Mouse (Mus musculus) CH12.LX (cell line): ENCODE data around the gene Gm7138. TPM values are rescaled to one million over a fixed set of nuclear protein-coding genes. Genes with fewer than 3 reads are reported as not detected.

ENCODE experiments used
- DNase-seq: peaks from one replicate; pipeline ENCODE4 v3.0.0-alpha.2; 2013; ENCODE audit errors: extremely low read depth
- H3K27ac ChIP-seq: 2 replicates; pipeline ENCODE4 v1.5.1; 2012; ENCODE audit warnings: low read depth, mild to moderate bottlenecking, control low read depth, moderate library complexity; ENCODE audit not compliant: insufficient read depth
- H3K27me3 ChIP-seq: replicated peaks from 2 replicates; pipeline ENCODE3; 2012; ENCODE audit warnings: inconsistent platforms
- H3K36me3 ChIP-seq, 2 experiments: replicated peaks in 1 of 2; 2 replicates each; pipeline versions ENCODE3 to v1.6.1; 2012; ENCODE audit warnings: inconsistent platforms in 1 of 2, low read length in 1 of 2, mild to moderate bottlenecking in 1 of 2, mixed read lengths in 1 of 2, moderate library complexity in 1 of 2; ENCODE audit not compliant: control insufficient read depth in 1 of 2, insufficient read depth in 1 of 2
- H3K4me1 ChIP-seq, 2 experiments: 2 replicates each; pipeline ENCODE4 v1.6.1; 2012; ENCODE audit warnings: inconsistent platforms in 1 of 2, moderate library complexity in 1 of 2; ENCODE audit not compliant: insufficient read depth in 2 of 2, control insufficient read depth in 1 of 2
- H3K4me2 ChIP-seq: 2 replicates; pipeline ENCODE4 v1.6.1; 2012; ENCODE audit warnings: low read depth, mild to moderate bottlenecking, control low read depth; ENCODE audit not compliant: poor library complexity, insufficient read depth, severe bottlenecking
- H3K4me3 ChIP-seq, 3 experiments: fragments of 150-350 bp in 1 of 3; sonication (generic) in 1 of 3; replicated peaks in 1 of 3; 2 replicates each; pipeline versions ENCODE3 to v1.5.1; 2011 to 2012; ENCODE audit warnings: low read depth in 2 of 3, low read length in 2 of 3, mild to moderate bottlenecking in 2 of 3, moderate library complexity in 2 of 3, control low read depth in 1 of 3, improper control_type of control experiment in 1 of 3, inconsistent platforms in 1 of 3, mixed read lengths in 1 of 3; ENCODE audit not compliant: poor library complexity in 1 of 3
- H3K79me2 ChIP-seq: replicated peaks from 2 replicates; pipeline ENCODE4 v1.6.1; 2012; ENCODE audit warnings: mild to moderate bottlenecking, moderate library complexity; ENCODE audit not compliant: control insufficient read depth, poor library complexity, insufficient read depth, severe bottlenecking; ENCODE audit errors: extremely low read depth
- H3K9ac ChIP-seq: 2 replicates; pipeline ENCODE4 v1.6.1; 2012; ENCODE audit warnings: low read depth, mild to moderate bottlenecking, control low read depth, moderate library complexity; ENCODE audit not compliant: insufficient read depth
- H3K9me3 ChIP-seq: replicated peaks from 2 replicates; pipeline ENCODE3; 2012; ENCODE audit warnings: low read length, inconsistent platforms, mixed read lengths
- BHLHE40 ChIP-seq: IDR thresholded peaks from 2 replicates; pipeline ENCODE4 v1.6.1; 2011; ENCODE audit warnings: mild to moderate bottlenecking, low read depth, low read length, improper control_type of control experiment
- CHD1 ChIP-seq: IDR thresholded peaks from 2 replicates; pipeline ENCODE4 v1.6.1; 2012; ENCODE audit warnings: low read depth, low read length, improper control_type of control experiment, inconsistent platforms
- CHD2 ChIP-seq: IDR thresholded peaks from 2 replicates; pipeline ENCODE4 v1.6.1; 2011; ENCODE audit warnings: low read length, improper control_type of control experiment
- CTCF ChIP-seq, 2 experiments: IDR thresholded peaks in 1 of 2; conservative IDR thresholded peaks in 1 of 2; 2 replicates each; pipeline ENCODE4 v1.5.1; 2011 to 2012; ENCODE audit warnings: low read depth in 2 of 2, low read length in 2 of 2, improper control_type of control experiment in 1 of 2, inconsistent platforms in 1 of 2, mild to moderate bottlenecking in 1 of 2, moderate library complexity in 1 of 2
- GABPA ChIP-seq: IDR thresholded peaks from 2 replicates; pipeline ENCODE4 v1.6.1; 2012; ENCODE audit warnings: low read depth, low read length, improper control_type of control experiment, inconsistent platforms; ENCODE audit not compliant: insufficient replicate concordance
- HCFC1 ChIP-seq: IDR thresholded peaks from 2 replicates; pipeline ENCODE4 v1.6.1; 2012; ENCODE audit warnings: low read depth, mild to moderate bottlenecking, inconsistent platforms, low read length, improper control_type of control experiment
- IRF4 ChIP-seq: IDR thresholded peaks from 2 replicates; pipeline ENCODE4 v1.6.1; 2014; ENCODE audit warnings: low read depth, mild to moderate bottlenecking, inconsistent platforms, low read length, improper control_type of control experiment
- KAT2A ChIP-seq: IDR thresholded peaks from 2 replicates; pipeline ENCODE4 v1.6.1; 2012; ENCODE audit warnings: low read length, improper control_type of control experiment, inconsistent platforms; ENCODE audit not compliant: insufficient replicate concordance
- MAFK ChIP-seq: IDR thresholded peaks from 2 replicates; pipeline ENCODE4 v1.6.1; 2011; ENCODE audit warnings: low read length, improper control_type of control experiment; ENCODE audit not compliant: insufficient replicate concordance
- MAX ChIP-seq: IDR thresholded peaks from 2 replicates; pipeline ENCODE4 v1.6.1; 2011; ENCODE audit warnings: low read length, improper control_type of control experiment
- MAZ ChIP-seq: IDR thresholded peaks from 2 replicates; pipeline ENCODE4 v1.6.1; 2012; ENCODE audit warnings: low read depth, mild to moderate bottlenecking, inconsistent platforms, low read length, improper control_type of control experiment, moderate library complexity
- MEF2A ChIP-seq: IDR thresholded peaks from 2 replicates; pipeline ENCODE4 v1.6.1; 2014; ENCODE audit warnings: low read depth, mild to moderate bottlenecking, inconsistent platforms, low read length, improper control_type of control experiment, borderline replicate concordance
- POLR2AphosphoS2 ChIP-seq: IDR thresholded peaks from 2 replicates; pipeline ENCODE4 v1.6.1; 2011; ENCODE audit warnings: low read depth, low read length, improper control_type of control experiment
- RAD21 ChIP-seq: IDR thresholded peaks from 2 replicates; pipeline ENCODE4 v1.6.1; 2011; ENCODE audit warnings: low read depth, mild to moderate bottlenecking, low read length, improper control_type of control experiment, moderate library complexity
- SMC3 ChIP-seq: IDR thresholded peaks from 2 replicates; pipeline ENCODE4 v1.6.1; 2011; ENCODE audit warnings: low read depth, low read length, improper control_type of control experiment
- TBP ChIP-seq: conservative IDR thresholded peaks from 2 replicates; pipeline ENCODE4 v1.6.1; 2011; ENCODE audit warnings: low read depth, low read length, improper control_type of control experiment
- UBTF ChIP-seq: IDR thresholded peaks from 2 replicates; pipeline ENCODE4 v1.6.1; 2012; ENCODE audit warnings: low read depth, mild to moderate bottlenecking, inconsistent platforms, low read length, improper control_type of control experiment, moderate library complexity
- USF1 ChIP-seq: IDR thresholded peaks from 2 replicates; pipeline ENCODE4 v1.6.1; 2014; ENCODE audit warnings: low read depth, mild to moderate bottlenecking, inconsistent platforms, low read length, improper control_type of control experiment
- ZKSCAN1 ChIP-seq: IDR thresholded peaks from 2 replicates; pipeline ENCODE4 v1.6.1; 2012; ENCODE audit warnings: low read depth, inconsistent platforms, low read length, improper control_type of control experiment, borderline replicate concordance
- dilution Hi-C: fragments of 300-500 bp; cut with MboI; formaldehyde crosslinking; loops from 2 replicates; pipeline ENCODE4 v1.14.3; 2020; ENCODE audit warnings: low sequenced_read_pairs; ENCODE audit not compliant: extremely low pct_unique_long_range_greater_than_20kb, extremely low pct_ligation_motif_present
- in situ Hi-C: fragments of 300-500 bp; cut with MboI; formaldehyde crosslinking; loops from 3 replicates; pipeline ENCODE4 v1.14.3; 2019; ENCODE audit warnings: low sequenced_read_pairs, low pct_ligation_motif_present, low pct_unique_long_range_greater_than_20kb, mixed read lengths
- polyA plus RNA-seq: library from polyadenylated mRNA; unstranded; fragments of >175 nt; gene quantifications from 2 replicates; pipeline ENCODE4 v1.2.1, GENCODE M21; 2012; ENCODE audit warnings: low read depth; ENCODE audit not compliant: insufficient read length
- total RNA-seq, 2 experiments: library from RNA; depleted of rRNA; stranded (reverse); fragments of 300-350 nt in 1 of 2; fragments of >200 nt in 1 of 2; gene quantifications; 2 replicates each; pipeline ENCODE4 v1.2.3; 2012 to 2014

Gm7138 gene
- total and polyA plus RNA-seq, 3 experiments = not detected

DNA sequence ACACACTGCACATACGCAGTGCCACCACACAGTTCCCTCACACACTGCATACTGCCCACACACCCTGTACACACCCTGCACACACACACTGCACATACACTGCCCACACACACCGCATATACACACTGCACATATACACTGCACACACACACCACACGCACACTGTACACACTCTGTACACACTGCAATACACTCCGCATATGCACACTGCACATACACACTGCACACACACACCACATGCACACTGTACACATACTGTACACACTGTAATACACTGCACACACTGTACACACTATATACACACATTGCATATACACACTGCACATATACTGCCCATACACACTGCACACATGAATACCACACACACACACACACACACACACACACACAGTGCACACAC is 41.8 kb upstream of the Gm7138 start:
- 0 out of 4 replicates have a peak, but pooled peaks cover 0 to 3% of the 10 kb centered on the region in 2 experiments for H3K4me1 ChIP-seq
- H3K4me3 ChIP-seq = no peak overlapping the region
- no peaks in the 10 kb centered on the region for H3K79me2 ChIP-seq
- no peaks in the 10 kb centered on the region for H3K36me3 ChIP-seq
- in situ Hi-C loops = no loop called here
- H3K27me3 ChIP-seq = peaks cover 70% of the 10 kb centered on the region
- no peak for DNase-seq
- no peak for TF ChIP-seq MAZ
- no peak overlapping the region for H3K27ac ChIP-seq
- dilution Hi-C loops = no loop called here
- H3K4me2 ChIP-seq = no peak overlapping the region
- H3K9me3 ChIP-seq = no peaks in the 10 kb centered on the region
- H3K9ac ChIP-seq = no peak overlapping the region

DNA sequence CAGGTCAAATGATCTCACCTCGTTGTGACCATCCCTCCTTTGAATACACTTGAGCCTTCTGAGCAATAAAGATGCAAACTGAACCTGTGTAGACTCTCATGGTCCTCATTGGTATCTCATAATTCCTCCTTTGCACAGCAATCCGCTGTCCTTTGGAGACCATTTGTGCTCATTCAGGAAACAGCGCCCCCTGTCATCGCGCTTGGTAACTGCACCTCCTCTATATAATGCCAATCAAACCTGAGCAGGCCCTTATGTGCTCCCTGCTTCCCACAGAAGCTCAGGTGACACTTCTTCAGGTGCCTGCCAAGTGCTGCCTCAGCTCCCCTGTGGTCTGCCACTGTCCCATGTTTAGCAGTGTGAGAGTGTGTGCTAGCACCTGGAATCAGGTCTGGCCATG is 38.8 kb upstream of the Gm7138 start:
- H3K27ac ChIP-seq = no peak overlapping the region
- H3K9ac ChIP-seq = no peak overlapping the region
- in situ Hi-C loops = no loop called here
- TF ChIP-seq CTCF (conservative IDR thresholded peaks at IDR 0.05 in 1 of 2, IDR thresholded peaks at IDR 0.05 in 1 of 2; ENCODE audit: low read depth in 2 of 2, low read length in 2 of 2) (peak; percentile 72 to 81), RAD21 (peak; percentile 26), BHLHE40 (no peak), SMC3 (peak; percentile 50)
- H3K27me3 ChIP-seq = peaks cover 76% of the 10 kb centered on the region
- H3K4me3 ChIP-seq = no peak overlapping the region
- H3K79me2 ChIP-seq = no peaks in the 10 kb centered on the region
- 0 out of 4 replicates have a peak, but pooled peaks cover 0 to 3% of the 10 kb centered on the region in 2 experiments for H3K4me1 ChIP-seq
- H3K4me2 ChIP-seq = no peak overlapping the region
- DNase-seq = peak; percentile 26
- H3K9me3 ChIP-seq = no peaks in the 10 kb centered on the region
- no peaks in the 10 kb centered on the region for H3K36me3 ChIP-seq
- dilution Hi-C loops = no loop called here

DNA sequence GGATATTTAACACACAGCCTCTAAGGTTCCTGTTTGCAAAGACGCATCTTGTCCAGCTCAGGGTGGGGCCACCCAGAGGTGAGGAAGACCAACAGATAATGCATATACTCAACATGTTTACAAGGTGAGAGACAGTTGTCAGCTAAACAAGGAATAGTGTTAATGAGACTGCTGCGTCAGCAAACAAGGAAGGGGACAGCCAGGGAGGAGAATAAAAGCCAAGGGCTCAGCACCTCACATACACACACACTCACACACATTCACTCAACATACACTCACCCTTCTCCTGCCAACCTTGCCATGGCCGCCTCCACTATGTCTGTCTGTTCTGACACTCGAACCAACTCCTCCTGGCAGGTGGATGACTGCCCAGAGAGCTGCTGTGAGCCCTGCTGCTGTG is 37.6 kb upstream of the Gm7138 start, which contains the start of gene Gm2696:
Gm2696 (plus strand) TSS at position 301 of the 400 bp plus-strand sequence.
- dilution Hi-C loops = no loop called here
- Histone ChIP-seq H3K27me3 (peaks cover 76% of the 10 kb centered on the region), H3K9me3 (no peaks in the 10 kb centered on the region), H3K4me3 (no peak within 1 kb of the TSS), H3K9ac (no peak within 1 kb of the TSS), H3K4me1 (0 out of 4 replicates have a peak, but pooled peaks cover 0 to 3% of the 10 kb centered on the region in 2 experiments), H3K4me2 (no peak within 1 kb of the TSS), H3K36me3 (no peaks in the 10 kb centered on the region), H3K79me2 (no peaks in the 10 kb centered on the region), H3K27ac (no peak within 1 kb of the TSS)
- DNase-seq = no peak
- TF ChIP-seq MAX = no peak
- TF ChIP-seq RAD21 = no peak
- no peak for TF ChIP-seq UBTF
- no peak for TF ChIP-seq USF1
- TF ChIP-seq MAFK = no peak
- TF ChIP-seq MAZ = no peak
- TF ChIP-seq CTCF (conservative IDR thresholded peaks at IDR 0.05 in 1 of 2, IDR thresholded peaks at IDR 0.05 in 1 of 2; ENCODE audit: low read depth in 2 of 2, low read length in 2 of 2) = no peak
- no peak for TF ChIP-seq BHLHE40
- no peak for TF ChIP-seq IRF4
- TF ChIP-seq TBP = no peak
- no peak for TF ChIP-seq KAT2A
- TF ChIP-seq MEF2A = no peak
- TF ChIP-seq CHD1 = no peak
- no peak for TF ChIP-seq ZKSCAN1
- TF ChIP-seq HCFC1 = no peak
- no peak for TF ChIP-seq SMC3
- no peak for TF ChIP-seq POLR2AphosphoS2
- no peak for TF ChIP-seq GABPA
- no peak for TF ChIP-seq CHD2
- in situ Hi-C loops = no loop called here
